Mouse (Mus musculus) G1E-ER4 (cell line): ENCODE measurements around the gene Gls2. TPM values are rescaled to one million over a fixed set of nuclear protein-coding genes. Genes with fewer than 3 reads are reported as not detected.

Source experiments
- GATA1 ChIP-seq: IDR thresholded peaks from one replicate; pipeline ENCODE4 v1.8.0; 2012; ENCODE audit warnings: low read length, inconsistent platforms
- polyA plus RNA-seq: library from polyadenylated mRNA; stranded (reverse); fragments of >175 nt; gene quantifications from 2 replicates; pipeline ENCODE4 v1.2.3, GENCODE M21; 2012

Gls2 gene
- polyA plus RNA-seq, 1 experiment, result 19.6 TPM

- TF ChIP-seq GATA1, result no peak
Measured at GRCm38 (mm10) chr10:128256328-128256727, 62.1 kb downstream of the Gls2 start.

DNA sequence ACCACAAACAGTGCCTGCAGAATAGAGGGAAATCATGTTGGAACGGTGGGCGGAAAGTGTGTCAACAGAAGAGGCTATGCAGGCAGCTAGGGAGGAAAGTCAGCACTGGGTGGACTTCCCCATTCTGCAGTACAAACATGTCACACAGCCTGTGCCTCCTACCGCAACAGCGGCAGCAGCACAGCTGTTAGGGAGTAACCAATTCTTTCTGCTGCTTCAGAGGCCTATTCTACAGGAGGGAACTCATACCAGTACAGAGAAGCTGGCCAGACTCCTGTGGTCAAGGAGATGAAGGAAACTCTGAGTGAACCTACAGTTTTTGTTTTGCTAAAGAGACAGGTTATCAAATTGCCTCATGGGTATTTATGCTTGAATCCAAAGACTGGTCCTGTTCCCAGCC, 64.7 kb downstream of the Gls2 start:
- no peak for TF ChIP-seq GATA1

Other genes with a start within 250 kb of the Gls2 start
- gene Hsd17b6, start 186.8 kb upstream of the Gls2 start, polyA plus RNA-seq, result not detected in 2 replicates
- gene Prim1, start 179.3 kb upstream of the Gls2 start, polyA plus RNA-seq, result 1.4 and 2.4 TPM in 2 replicates
- gene Naca, start 158.9 kb upstream of the Gls2 start, polyA plus RNA-seq, result 68.4 and 148 TPM in 2 replicates
- 213 and 308 TPM in 2 replicates for gene Ptges3, start 135.5 kb upstream of the Gls2 start, polyA plus RNA-seq
- 2,012 and 2,953 TPM in 2 replicates for gene Atp5b, start 111.2 kb upstream of the Gls2 start, polyA plus RNA-seq
- gene Baz2a, start 102.9 kb upstream of the Gls2 start, polyA plus RNA-seq, result 30.8 and 32.5 TPM in 2 replicates
- 8.8 and 10.8 TPM in 2 replicates for gene Rbms2, start 14.2 kb upstream of the Gls2 start, polyA plus RNA-seq
- gene Spryd4, start 17.4 kb downstream of the Gls2 start, polyA plus RNA-seq, result 3.9 and 5.2 TPM in 2 replicates
- not detected in 2 replicates for gene Mip, start 31.4 kb downstream of the Gls2 start, polyA plus RNA-seq
- gene Timeless, start 37.6 kb downstream of the Gls2 start, polyA plus RNA-seq, result 38.9 and 45.1 TPM in 2 replicates
- 0.04 TPM in 1 of 2 replicates, not detected in the other for gene Apon, start 59.6 kb downstream of the Gls2 start, polyA plus RNA-seq
- not detected in 2 replicates for gene Apof, start 74.2 kb downstream of the Gls2 start, polyA plus RNA-seq
- 9.1 TPM in 2 replicates for gene Stat2, start 76.1 kb downstream of the Gls2 start, polyA plus RNA-seq
- gene Il23a, start 104.3 kb downstream of the Gls2 start, polyA plus RNA-seq, result 0.05 and 0.08 TPM in 2 replicates
- gene Pan2, start 108.9 kb downstream of the Gls2 start, polyA plus RNA-seq, result 2.7 and 3.1 TPM in 2 replicates
- 83.4 and 115 TPM in 2 replicates for gene Cnpy2, start 128.0 kb downstream of the Gls2 start, polyA plus RNA-seq
- 16.3 and 53.3 TPM in 2 replicates for gene Cs, start 143.3 kb downstream of the Gls2 start, polyA plus RNA-seq
- gene Coq10a, start 174.5 kb downstream of the Gls2 start, polyA plus RNA-seq, result 8.7 and 15.8 TPM in 2 replicates
- gene Ankrd52, start 182.7 kb downstream of the Gls2 start, polyA plus RNA-seq, result 79.7 and 85.8 TPM in 2 replicates
- not detected in 2 replicates for gene Slc39a5, start 206.8 kb downstream of the Gls2 start, polyA plus RNA-seq
- 226 and 249 TPM in 2 replicates for gene Nabp2, start 217.0 kb downstream of the Gls2 start, polyA plus RNA-seq
- gene Rnf41, start 217.2 kb downstream of the Gls2 start, polyA plus RNA-seq, result 11.6 and 14.5 TPM in 2 replicates